Mouse (Mus musculus) adrenal gland, adult 10 weeks (tissue): ENCODE measurements around the gene Mtrr. TPM values are rescaled to one million over a fixed set of nuclear protein-coding genes. Genes with fewer than 3 reads are reported as not detected.

Experiments used
- polyA plus RNA-seq: library from polyadenylated mRNA; stranded (reverse); fragments of 350-450 nt; fragmentation: Illumina TruSeq; extraction: RNeasy Lipid Tissue Mini Kit (QIAGEN cat#74804); gene quantifications from one replicate; pipeline ENCODE4 v1.2.3, GENCODE M21; 2014; ENCODE audit warnings: low read depth, low replicate concordance

Gene Mtrr
- polyA plus RNA-seq, result 10.0 TPM

GRCm38 (mm10) chr13:68581747-68582516 lies at the start of gene Mtrr, which contains the start of gene Fastkd3:
Mtrr (minus strand) TSS chr13:68582149.
Fastkd3 (plus strand) TSS chr13:68582234.

GRCm38 (mm10) chr13:68597199-68597598 lies 15.2 kb upstream of the Mtrr start, which contains the start of gene 1700001L19Rik:
1700001L19Rik (plus strand) TSS chr13:68597421.

Other genes with a start within 250 kb of the Mtrr start
- gene Fastkd3, start 85 bp upstream of the Mtrr start, polyA plus RNA-seq, result 21.9 TPM
- gene 1700001L19Rik, start 15.3 kb upstream of the Mtrr start, polyA plus RNA-seq, result 0.87 TPM